Mouse (Mus musculus) heart, postnatal 0 days (tissue): Measurements from ENCODE around the gene Nps. TPM values are rescaled to one million over a fixed set of nuclear protein-coding genes. Genes with fewer than 3 reads are reported as not detected.

Source experiments
- ATAC-seq: fragments of 200-750 bp; cut with Nextera tagmentation; 2 replicates; pipeline ENCODE4 v1.8.0; 2017; ENCODE audit warnings: low read depth, moderate number of reproducible peaks, moderate library complexity; ENCODE audit not compliant: insufficient read depth
- DNase-seq: peaks from one replicate; pipeline ENCODE4 v3.0.0-alpha.2; 2016; ENCODE audit warnings: low spot score
- H3K27ac ChIP-seq: fragments of 300-500 bp; sonication (generic); 2 replicates; pipeline ENCODE4 v1.5.1; 2014; ENCODE audit warnings: low read depth, mild to moderate bottlenecking
- H3K27me3 ChIP-seq: fragments of 300-500 bp; sonication (generic); 2 replicates; pipeline ENCODE4 v1.6.1; 2014; ENCODE audit warnings: low read length, mixed read lengths; ENCODE audit not compliant: control insufficient read depth, insufficient read depth
- H3K36me3 ChIP-seq: fragments of 300-500 bp; sonication (generic); replicated peaks from 2 replicates; pipeline ENCODE4 v1.6.1; 2014; ENCODE audit warnings: low read length, mixed read lengths; ENCODE audit not compliant: control insufficient read depth, insufficient read depth
- H3K4me1 ChIP-seq: fragments of 300-500 bp; sonication (generic); 2 replicates; pipeline ENCODE4 v1.6.1; 2014; ENCODE audit warnings: antibody characterized with exemption; ENCODE audit not compliant: control insufficient read depth, insufficient read depth
- H3K4me2 ChIP-seq: fragments of 300-500 bp; sonication (generic); 2 replicates; pipeline ENCODE4 v1.6.1; 2014; ENCODE audit warnings: low read depth, mild to moderate bottlenecking, low read length, moderate library complexity
- H3K4me3 ChIP-seq: fragments of 300-500 bp; sonication (generic); 2 replicates; pipeline ENCODE4 v1.5.1; 2014; ENCODE audit warnings: low read depth, low read length
- H3K9ac ChIP-seq: fragments of 300-500 bp; sonication (generic); replicated peaks from 2 replicates; pipeline ENCODE4 v1.6.1; 2014; ENCODE audit warnings: low read depth, low read length, mixed read lengths
- H3K9me3 ChIP-seq: fragments of 300-500 bp; sonication (generic); replicated peaks from 2 replicates; pipeline ENCODE4 v1.6.1; 2016; ENCODE audit warnings: low read length; ENCODE audit not compliant: control insufficient read depth
- CTCF ChIP-seq: IDR thresholded peaks from 2 replicates; pipeline ENCODE4 v1.5.1; 2016; ENCODE audit warnings: antibody characterized with exemption, control low read depth, low read depth
- EP300 ChIP-seq: IDR thresholded peaks from 2 replicates; pipeline ENCODE4 v1.6.1; 2016; ENCODE audit warnings: antibody characterized with exemption, low read depth
- WGBS: fragments of 180-500 bp; shearing (Covaris S2); extraction: QIAGEN DNeasy Blood & Tissue Kit; methylation state at CpG from one replicate; pipeline ENCODE4 v1.1.7; 2014; 5-methylcytosine and 5-hydroxymethylcytosine counted together
- polyA plus RNA-seq: library from polyadenylated mRNA; unstranded; fragments of >200 nt; fragmentation: Nextera tagmentation; extraction: Ambion mirVana; gene quantifications from 2 replicates; pipeline ENCODE4 v1.2.1, GENCODE M21; 2015
- total RNA-seq: library from RNA; depleted of rRNA; stranded (reverse); fragments of >200 nt; gene quantifications from 2 replicates; pipeline ENCODE4 v1.2.3, GENCODE M21; 2014; ENCODE audit warnings: low replicate concordance

The Nps gene
- total and polyA plus RNA-seq, 2 experiments from 2014 or later = 0.14 TPM; not detected in 1

DNA sequence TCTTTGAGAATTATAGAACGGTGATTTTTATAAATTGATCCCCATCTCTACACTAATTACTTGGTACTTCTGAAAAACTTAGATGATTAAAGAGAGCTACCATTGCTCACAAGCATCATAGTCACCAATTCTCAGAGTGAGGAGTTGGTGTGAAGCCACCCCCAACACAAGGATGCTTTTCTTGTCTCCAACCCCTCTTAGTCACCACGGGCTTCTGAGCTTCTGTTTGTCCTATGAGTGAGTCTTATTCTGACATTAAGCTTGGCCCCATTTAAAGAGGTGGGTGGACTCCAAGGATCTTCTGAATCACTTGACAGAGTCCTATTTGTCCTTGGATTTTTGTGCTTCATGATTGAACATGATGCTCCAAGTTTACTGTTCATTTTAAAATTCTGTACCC, 37.0 kb upstream of the Nps start:
- no peak overlapping the region for H3K9ac ChIP-seq
- 64% methylated on average over 2 of the region's 2 CpGs for WGBS
- no peak overlapping the region for H3K4me2 ChIP-seq
- H3K27me3 ChIP-seq = no peaks in the 10 kb centered on the region
- H3K36me3 ChIP-seq = no peaks in the 10 kb centered on the region
- no peak overlapping the region for H3K27ac ChIP-seq
- ATAC-seq (no peak), DNase-seq (no peak)
- no peaks in the 10 kb centered on the region for H3K4me1 ChIP-seq
- no peak overlapping the region for H3K4me3 ChIP-seq
- TF ChIP-seq EP300 = no peak
- TF ChIP-seq CTCF = no peak
- no peaks in the 10 kb centered on the region for H3K9me3 ChIP-seq

DNA sequence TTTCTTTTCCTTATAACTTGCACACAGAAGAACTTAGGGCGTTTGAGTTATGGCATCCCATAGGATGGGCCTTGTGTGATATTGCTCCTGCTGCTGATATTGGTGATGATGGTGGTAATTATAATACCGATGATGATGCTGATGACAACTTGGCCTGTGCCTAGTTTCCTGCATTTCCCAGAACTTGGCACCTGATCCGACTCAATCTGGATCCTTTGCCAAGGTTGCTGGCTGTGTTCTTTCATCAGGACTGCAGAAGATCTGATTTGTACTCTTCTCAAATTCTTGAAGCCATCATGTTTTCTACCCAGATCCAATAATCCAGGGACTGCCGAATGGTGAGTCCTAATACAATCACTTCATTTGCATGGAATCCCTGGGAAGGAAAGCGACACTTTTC, 32.5 kb upstream of the Nps start:
- Histone ChIP-seq H3K9ac (no peak overlapping the region), H3K27me3 (no peaks in the 10 kb centered on the region), H3K36me3 (no peaks in the 10 kb centered on the region), H3K9me3 (no peaks in the 10 kb centered on the region), H3K4me1 (no peaks in the 10 kb centered on the region), H3K4me2 (no peak overlapping the region), H3K4me3 (no peak overlapping the region), H3K27ac (no peak overlapping the region)
- no peak for TF ChIP-seq EP300
- no peak for TF ChIP-seq CTCF
- WGBS = 74% methylated on average over 5 of the region's 5 CpGs
- DNase-seq (no peak), ATAC-seq (no peak)

DNA sequence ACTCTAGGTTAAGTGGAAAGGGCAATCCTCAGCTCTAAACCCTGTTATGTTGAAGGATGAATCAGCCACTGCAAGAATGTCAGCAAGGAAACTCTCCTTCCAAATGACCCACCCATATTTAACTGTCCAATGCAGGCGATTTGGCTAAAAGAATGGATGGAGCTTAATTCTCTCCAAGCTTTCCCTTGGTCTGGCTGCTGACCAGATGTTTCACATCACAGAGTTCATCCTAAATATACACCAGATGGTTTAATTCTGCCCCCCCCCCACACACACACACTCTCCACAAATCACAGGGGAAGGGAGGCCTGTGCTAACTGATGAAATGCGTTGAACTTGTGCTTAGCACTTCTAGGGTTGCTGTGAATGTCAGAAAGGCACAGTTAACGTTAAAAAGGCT, 21.4 kb upstream of the Nps start:
- WGBS = 59% methylated on average over 3 of the region's 3 CpGs
- H3K27ac ChIP-seq = no peak overlapping the region
- ATAC-seq = no peak
- no peak overlapping the region for H3K9ac ChIP-seq
- H3K27me3 ChIP-seq = no peaks in the 10 kb centered on the region
- no peak overlapping the region for H3K4me3 ChIP-seq
- H3K4me1 ChIP-seq = no peaks in the 10 kb centered on the region
- no peaks in the 10 kb centered on the region for H3K36me3 ChIP-seq
- H3K9me3 ChIP-seq = no peaks in the 10 kb centered on the region
- no peak for TF ChIP-seq CTCF
- TF ChIP-seq EP300 = no peak
- no peak overlapping the region for H3K4me2 ChIP-seq
- no peak for DNase-seq

DNA sequence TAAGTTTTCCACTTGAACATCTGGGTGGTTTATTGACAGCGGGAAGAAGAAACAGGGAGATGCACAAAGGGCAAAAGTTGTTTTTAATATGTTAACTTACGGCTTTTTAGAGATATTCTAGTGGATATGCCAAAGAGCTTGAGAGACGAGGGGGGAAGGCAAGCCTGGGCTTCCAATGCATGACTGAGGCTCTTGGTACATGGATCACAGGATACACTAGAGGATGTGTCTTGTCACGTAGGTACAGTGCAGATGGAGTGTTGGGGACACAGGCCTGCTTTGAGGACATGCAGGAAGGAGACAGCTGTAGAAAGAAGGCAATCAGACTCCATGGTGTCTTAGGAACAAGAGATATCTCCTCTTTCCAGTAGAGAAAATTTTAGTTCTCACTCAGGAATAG, 19.1 kb upstream of the Nps start:
- DNase-seq (no peak), ATAC-seq (no peak)
- WGBS = 74% methylated on average over 4 of the region's 4 CpGs
- H3K27me3 ChIP-seq = no peaks in the 10 kb centered on the region
- H3K27ac ChIP-seq = no peak overlapping the region
- no peak for TF ChIP-seq EP300
- no peak for TF ChIP-seq CTCF
- H3K9ac ChIP-seq = no peak overlapping the region
- H3K4me2 ChIP-seq = no peak overlapping the region
- no peak overlapping the region for H3K4me3 ChIP-seq
- no peaks in the 10 kb centered on the region for H3K36me3 ChIP-seq
- H3K9me3 ChIP-seq = no peaks in the 10 kb centered on the region
- H3K4me1 ChIP-seq = no peaks in the 10 kb centered on the region

DNA sequence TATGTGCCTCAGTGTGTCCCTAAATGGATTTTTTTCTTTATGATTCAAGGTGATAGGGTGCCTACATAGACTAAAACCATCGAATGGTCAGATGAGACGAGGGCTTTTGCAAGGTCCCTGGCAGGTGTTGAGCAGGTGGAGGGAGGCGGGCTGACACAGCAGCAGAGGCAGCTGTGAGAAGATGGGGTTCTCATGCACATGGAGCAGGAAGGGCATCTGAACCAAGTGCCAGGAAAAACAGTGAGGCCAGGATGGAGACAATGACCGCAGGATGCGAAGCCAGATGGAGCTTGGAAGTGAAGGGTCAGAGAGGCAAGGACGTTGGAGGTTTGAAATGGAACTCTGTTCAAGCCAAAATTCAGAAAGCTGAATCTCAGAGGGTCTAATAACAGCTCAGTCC, 18.5 kb upstream of the Nps start:
- TF ChIP-seq CTCF (no peak), EP300 (no peak)
- WGBS = 65% methylated on average over 6 of the region's 6 CpGs
- Histone ChIP-seq H3K4me3 (no peak overlapping the region), H3K9me3 (no peaks in the 10 kb centered on the region), H3K27me3 (no peaks in the 10 kb centered on the region), H3K4me1 (no peaks in the 10 kb centered on the region), H3K4me2 (no peak overlapping the region), H3K27ac (no peak overlapping the region), H3K36me3 (no peaks in the 10 kb centered on the region), H3K9ac (no peak overlapping the region)
- DNase-seq (no peak), ATAC-seq (no peak)

DNA sequence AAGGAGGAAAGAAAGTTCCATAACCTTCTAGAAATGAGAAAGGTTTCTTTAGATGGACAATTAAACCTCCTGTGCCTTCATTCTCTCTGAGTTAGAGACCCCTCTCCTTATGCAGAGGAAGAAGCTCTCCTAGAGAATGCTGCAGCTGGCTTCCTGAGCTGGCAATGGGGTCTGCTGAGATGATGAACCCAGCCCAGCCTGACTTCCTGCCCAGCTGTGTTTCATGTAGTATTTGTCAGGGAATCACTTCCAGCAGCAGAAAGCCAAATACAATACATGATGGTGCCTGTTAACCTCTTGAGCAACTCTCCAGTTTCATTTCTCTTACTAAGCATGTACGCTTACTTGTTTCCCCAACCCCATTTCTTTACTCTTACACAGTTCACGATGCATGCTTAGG, 17.9 kb upstream of the Nps start:
- Histone ChIP-seq H3K4me1 (no peaks in the 10 kb centered on the region), H3K4me2 (no peak overlapping the region), H3K36me3 (no peaks in the 10 kb centered on the region), H3K9ac (no peak overlapping the region), H3K27me3 (no peaks in the 10 kb centered on the region), H3K9me3 (no peaks in the 10 kb centered on the region), H3K27ac (no peak overlapping the region), H3K4me3 (no peak overlapping the region)
- DNase-seq (no peak), ATAC-seq (no peak; the same call in 1 of the 2 replicates)
- TF ChIP-seq CTCF (no peak), EP300 (no peak)
- 66% methylated on average over 2 of the region's 2 CpGs for WGBS
